Mouse (Mus musculus): ENCODE data around the gene Fibp. TPM values are rescaled to one million over a fixed set of nuclear protein-coding genes. Genes with fewer than 3 reads are reported as not detected.
"Not testable (repeated sequence)": the region's sequence is repeated elsewhere in the genome, so short reads cannot be mapped to it uniquely, and the experiment has no call there.

Gene Fibp
- polyA plus RNA-seq, 1 experiment from 2014 or later, result 122 TPM

DNA sequence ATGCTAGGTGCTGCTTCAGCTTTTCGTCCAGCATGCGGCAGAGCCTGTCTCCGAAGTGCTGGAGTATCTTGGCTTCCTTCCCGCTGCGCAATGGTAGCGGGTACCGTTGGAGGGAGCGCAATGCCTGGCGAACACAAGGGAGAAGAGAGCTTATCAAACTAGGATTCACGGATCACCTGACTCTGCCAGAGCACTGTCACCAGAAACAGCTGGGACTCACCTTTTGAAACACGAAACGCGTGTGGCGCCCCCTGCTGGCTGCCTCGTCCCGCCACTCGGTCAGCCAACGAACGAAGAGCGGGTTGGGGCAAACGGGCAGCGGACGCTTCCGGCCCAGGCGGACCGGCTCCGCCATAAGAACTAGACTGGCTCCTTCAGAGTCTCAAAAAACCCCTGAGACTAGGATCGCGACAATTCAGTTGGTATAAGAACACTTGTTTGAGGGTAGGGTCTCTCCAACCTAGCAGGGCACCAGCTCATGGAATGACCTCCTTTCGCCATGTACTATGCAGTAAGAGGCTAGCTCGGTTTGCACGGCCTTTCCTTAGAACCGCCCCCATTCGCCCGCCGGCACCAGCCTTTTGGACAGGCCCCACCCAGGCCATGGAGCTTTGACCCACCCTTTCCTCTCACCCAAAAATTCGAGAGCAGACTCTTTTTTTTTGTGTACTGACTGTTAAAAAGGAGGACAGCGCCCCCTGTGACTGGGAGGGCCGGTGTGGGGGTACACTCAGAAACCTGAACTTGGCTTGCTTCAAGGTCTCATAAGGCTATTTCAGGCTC lies 27.5 kb downstream of the Fibp start, which contains the start of gene Mus81:
Mus81 (minus strand) TSS at position 635 of the 783 bp plus-strand sequence.
- peak; percentile 96 for DNase-seq (ENCODE audit: low spot score)
- Histone ChIP-seq H3K36me3 (peaks cover 49% of the 10 kb centered on the region), H3K4me3 (peak within 1 kb of the TSS; percentile 65), H3K4me1 (replicated peaks) (peaks cover 52% of the 10 kb centered on the region), H3K27me3 (ENCODE audit: insufficient read depth, poor library complexity, severe bottlenecking) (no peaks in the 10 kb centered on the region), H3K27ac (peak within 1 kb of the TSS; percentile 99), H3K9me3 (no peaks in the 10 kb centered on the region)
- WGBS, result under 1% methylated on average over 39 of the region's 39 CpGs

DNA sequence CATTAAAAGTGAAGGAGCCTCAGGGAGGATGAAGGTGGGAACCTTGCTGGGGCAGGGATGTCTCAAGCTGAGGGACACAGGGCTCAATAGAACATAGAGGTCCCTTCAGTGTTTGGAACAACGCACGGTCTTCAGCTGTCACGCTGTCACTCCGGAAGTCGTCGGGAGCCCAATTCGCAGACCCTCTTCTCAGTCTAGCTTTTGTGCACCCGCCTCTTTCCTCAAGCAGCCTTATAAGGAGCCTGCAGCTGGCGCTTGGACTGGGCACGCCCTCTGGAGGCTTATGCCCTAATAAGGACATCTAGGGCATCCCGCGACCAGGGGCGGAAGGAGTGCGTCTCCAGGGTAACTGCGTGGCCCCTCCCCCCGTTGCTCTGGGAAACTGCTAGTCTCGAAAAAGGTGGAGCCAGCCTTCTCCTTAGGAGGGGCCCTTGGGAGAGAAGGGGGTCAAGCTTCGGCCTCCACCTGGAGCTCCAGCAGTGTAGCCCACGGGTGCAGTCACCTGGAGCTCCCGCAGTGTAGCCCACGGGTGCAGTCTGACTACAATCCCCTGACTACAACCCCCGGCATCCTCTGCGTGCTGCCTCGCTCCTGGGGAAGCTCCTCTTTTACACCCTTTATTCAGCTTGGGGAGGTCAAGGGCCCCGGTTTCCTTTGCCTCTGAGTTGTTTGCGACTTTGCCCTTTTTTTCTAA lies 28.6 kb downstream of the Fibp start:
- Histone ChIP-seq H3K36me3 (peaks cover 49% of the 10 kb centered on the region), H3K9me3 (no peaks in the 10 kb centered on the region), H3K27ac (peak overlapping the region; percentile 99), H3K4me3 (peak overlapping the region; percentile 65), H3K27me3 (ENCODE audit: insufficient read depth, poor library complexity, severe bottlenecking) (no peaks in the 10 kb centered on the region), H3K4me1 (replicated peaks) (peaks cover 57% of the 10 kb centered on the region)
- peak; percentile 99 for DNase-seq (ENCODE audit: low spot score)
- WGBS, result under 1% methylated on average over 26 of the region's 26 CpGs

DNA sequence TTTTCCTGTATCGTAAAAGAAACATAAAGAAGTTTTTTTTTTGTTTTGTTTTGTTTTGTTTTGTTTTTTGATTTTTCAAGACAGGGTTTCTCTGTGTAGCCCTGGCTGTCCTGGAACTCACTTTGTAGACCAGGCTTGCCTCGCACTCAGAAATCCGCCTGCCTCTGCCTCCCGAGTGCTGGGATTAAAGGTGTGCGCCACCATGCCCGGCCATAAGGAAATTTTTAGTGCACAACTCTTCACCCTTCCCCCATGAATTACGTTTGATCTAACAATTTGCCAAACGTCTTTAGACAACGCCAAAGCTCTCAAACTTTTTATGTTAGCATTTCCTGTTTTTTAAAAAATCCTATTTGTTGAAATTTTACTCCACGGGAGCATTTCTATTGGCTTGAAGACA lies 29.3 kb downstream of the Fibp start:
- Histone ChIP-seq H3K27ac (peak overlapping the region; percentile 99), H3K36me3 (peaks cover 49% of the 10 kb centered on the region), H3K4me1 (replicated peaks) (peaks cover 57% of the 10 kb centered on the region), H3K4me3 (peak overlapping the region; percentile 99)
- H3K9me3 ChIP-seq; H3K27me3 ChIP-seq (ENCODE audit: insufficient read depth, poor library complexity, severe bottlenecking); DNase-seq (ENCODE audit: low spot score): not testable (repeated sequence)
- 58% methylated on average over 10 of the region's 10 CpGs for WGBS

DNA sequence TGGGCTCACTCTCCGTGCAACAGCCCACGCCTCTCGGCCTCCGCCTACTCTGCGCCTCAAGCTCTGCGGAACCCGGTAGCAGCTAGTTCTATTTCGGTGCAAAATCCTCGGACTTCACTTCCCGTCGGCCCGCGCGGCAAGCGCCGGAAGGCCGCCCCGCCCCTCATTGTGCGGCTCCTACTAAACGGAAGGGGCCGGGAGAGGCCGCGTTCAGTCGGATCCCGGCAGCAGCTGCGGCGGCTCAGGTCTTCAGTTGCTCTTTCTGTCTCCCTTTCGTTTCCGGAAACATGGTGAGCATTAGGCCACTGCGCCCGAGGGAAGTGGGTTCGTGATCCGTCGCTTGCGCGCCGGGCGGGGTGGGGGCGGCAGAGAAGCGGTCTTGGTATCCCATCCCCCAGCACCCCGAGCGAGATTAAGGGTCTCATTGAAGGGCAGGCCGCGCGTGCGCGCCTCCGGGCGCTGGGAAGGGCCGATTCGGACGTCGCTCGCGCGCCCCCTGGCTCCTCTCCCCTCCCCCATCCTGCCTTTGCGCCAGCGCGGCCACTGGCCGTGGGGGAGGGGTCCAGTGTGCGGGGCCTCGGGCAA lies 30.0 kb downstream of the Fibp start, which contains the start of gene Cfl1:
Cfl1 (plus strand) TSS at position 143 of the 585 bp plus-strand sequence.
- peaks cover 48% of the 10 kb centered on the region for H3K36me3 ChIP-seq

DNA sequence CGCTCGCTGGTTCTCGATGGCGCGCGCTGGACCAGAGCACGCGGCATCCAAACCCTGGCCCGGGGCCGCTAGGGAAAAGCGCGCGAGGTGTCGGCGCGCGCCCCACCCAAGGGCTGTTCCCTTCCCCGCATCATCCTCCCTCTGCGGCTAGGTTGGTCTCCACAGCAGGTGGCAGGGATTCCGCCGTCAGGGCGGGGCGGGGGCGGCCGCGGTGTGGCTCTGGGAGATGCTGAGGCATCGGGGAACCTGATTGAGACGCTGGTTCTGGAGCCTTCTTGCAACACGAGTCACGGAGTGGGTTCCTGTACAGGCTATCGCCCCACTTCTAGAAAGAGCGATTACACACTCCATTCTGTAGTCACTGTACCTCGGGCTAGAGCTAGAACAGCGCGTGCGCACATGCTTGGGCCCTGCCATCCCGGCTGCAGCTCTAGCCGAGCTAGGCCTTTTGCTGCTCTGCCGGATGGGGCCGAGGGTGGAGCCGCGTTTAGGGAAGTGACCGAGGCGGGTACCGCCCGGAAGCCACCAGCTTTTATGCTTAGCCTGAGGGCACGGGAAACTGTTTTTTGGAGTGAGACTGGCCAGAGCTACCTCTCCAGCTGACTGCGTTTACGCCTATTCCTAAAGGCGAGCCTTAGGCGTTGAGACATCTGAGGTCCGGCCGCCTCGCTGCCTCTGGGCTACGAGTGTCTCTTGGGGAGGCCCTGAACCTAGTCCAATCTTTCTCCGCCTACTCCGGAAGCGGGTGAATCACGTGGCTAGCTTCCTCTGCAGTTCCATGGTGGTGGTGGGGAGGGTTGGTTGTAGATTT lies 30.7 kb downstream of the Fibp start:
- Histone ChIP-seq H3K4me1 (replicated peaks) (peaks cover 59% of the 10 kb centered on the region), H3K36me3 (peaks cover 48% of the 10 kb centered on the region), H3K9me3 (no peaks in the 10 kb centered on the region), H3K4me3 (peak overlapping the region; percentile 99), H3K27ac (peak overlapping the region; percentile 99), H3K27me3 (ENCODE audit: insufficient read depth, poor library complexity, severe bottlenecking) (no peaks in the 10 kb centered on the region)
- under 1% methylated on average over 59 of the region's 59 CpGs for WGBS
- peak; percentile 81 for DNase-seq (ENCODE audit: low spot score)

More for the DNA sequence above, 30.0 kb downstream of the Fibp start, which contains the start of gene Cfl1:
- H3K4me1 ChIP-seq (replicated peaks), result peaks cover 57% of the 10 kb centered on the region
- peak; percentile 96 for DNase-seq (ENCODE audit: low spot score)
- peak within 1 kb of the TSS; percentile 99 for H3K4me3 ChIP-seq
- no peaks in the 10 kb centered on the region for H3K9me3 ChIP-seq
- H3K27me3 ChIP-seq (ENCODE audit: insufficient read depth, poor library complexity, severe bottlenecking), result no peaks in the 10 kb centered on the region
- peak within 1 kb of the TSS; percentile 99 for H3K27ac ChIP-seq
- WGBS, result under 1% methylated on average over 62 of the region's 62 CpGs

DNA sequence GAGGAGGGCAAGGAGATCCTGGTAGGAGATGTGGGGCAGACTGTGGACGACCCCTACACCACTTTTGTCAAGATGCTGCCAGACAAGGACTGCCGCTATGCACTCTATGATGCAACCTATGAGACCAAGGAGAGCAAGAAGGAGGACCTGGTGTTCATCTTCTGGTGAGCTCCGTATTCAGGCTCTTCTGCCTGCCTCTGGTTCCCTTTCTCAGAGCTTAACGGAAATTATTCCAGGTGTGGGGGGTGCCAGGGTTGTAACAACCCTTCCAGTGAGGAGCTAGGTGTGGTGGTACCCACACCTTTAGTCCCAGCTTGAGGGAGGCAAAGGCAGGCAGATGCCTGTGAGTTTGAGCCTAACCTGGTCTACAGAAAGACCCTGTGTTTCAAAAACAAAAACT lies 32.2 kb downstream of the Fibp start:
- H3K36me3 ChIP-seq, result peaks cover 57% of the 10 kb centered on the region
- no peaks in the 10 kb centered on the region for H3K9me3 ChIP-seq
- WGBS, result 89% methylated on average over 4 of the region's 4 CpGs
- no peak overlapping the region for H3K27ac ChIP-seq
- peaks cover 44% of the 10 kb centered on the region for H3K4me1 ChIP-seq (replicated peaks)
- H3K4me3 ChIP-seq, result no peak overlapping the region; the same call in 1 of the 2 replicates
- no peak for DNase-seq (ENCODE audit: low spot score)
- H3K27me3 ChIP-seq (ENCODE audit: insufficient read depth, poor library complexity, severe bottlenecking), result no peaks in the 10 kb centered on the region

DNA sequence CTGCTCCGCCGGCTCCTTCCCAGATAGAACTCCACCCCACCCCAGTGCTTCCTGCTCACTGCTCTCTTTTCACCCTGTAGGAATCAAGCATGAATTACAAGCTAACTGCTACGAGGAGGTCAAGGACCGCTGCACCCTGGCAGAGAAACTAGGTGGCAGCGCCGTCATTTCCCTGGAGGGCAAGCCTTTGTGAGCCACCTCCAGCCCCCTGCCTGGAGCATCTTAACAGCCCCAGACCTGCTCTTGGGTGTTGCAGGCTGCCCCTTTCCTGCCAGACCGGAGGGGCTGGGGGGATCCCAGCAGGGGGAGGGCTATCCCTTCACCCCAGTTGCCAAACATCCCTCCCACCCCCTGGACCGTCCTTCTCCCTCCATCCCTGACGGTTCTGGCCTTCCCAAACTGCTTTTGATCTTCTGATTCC lies 32.9 kb downstream of the Fibp start:
- peaks cover 41% of the 10 kb centered on the region for H3K4me1 ChIP-seq (replicated peaks)
- peak overlapping the region; percentile 18; the same call in 1 of the 2 replicates for H3K4me3 ChIP-seq
- H3K9me3 ChIP-seq; DNase-seq (ENCODE audit: low spot score); H3K27me3 ChIP-seq (ENCODE audit: insufficient read depth, poor library complexity, severe bottlenecking); H3K27ac ChIP-seq: not testable (repeated sequence)
- 75% methylated on average over 9 of the region's 9 CpGs for WGBS
- H3K36me3 ChIP-seq, result peaks cover 63% of the 10 kb centered on the region

DNA sequence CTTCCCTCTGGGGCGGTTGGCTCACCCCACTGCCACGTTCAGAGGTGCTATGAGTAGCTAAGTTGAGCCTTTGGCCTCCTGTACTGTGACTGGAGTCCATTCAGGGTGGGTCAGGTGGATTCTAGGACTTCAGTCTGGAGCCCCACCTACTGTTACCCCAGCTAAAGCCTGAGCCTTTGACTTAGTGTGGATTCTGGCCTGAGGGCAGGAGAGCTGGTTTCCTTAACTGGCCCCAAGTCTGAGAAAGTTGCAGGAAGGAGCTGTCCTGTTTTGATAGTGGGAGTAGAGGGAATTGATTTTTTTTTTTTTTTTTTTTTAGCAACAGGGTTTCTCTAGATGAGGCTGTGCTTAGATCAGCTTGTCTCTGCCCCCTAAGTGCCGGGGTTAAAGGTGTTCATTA lies 33.9 kb downstream of the Fibp start:
- Histone ChIP-seq H3K4me1 (replicated peaks) (peaks cover 31% of the 10 kb centered on the region), H3K27ac (no peak overlapping the region), H3K36me3 (peaks cover 69% of the 10 kb centered on the region), H3K9me3 (no peaks in the 10 kb centered on the region), H3K27me3 (ENCODE audit: insufficient read depth, poor library complexity, severe bottlenecking) (no peaks in the 10 kb centered on the region), H3K4me3 (no peak overlapping the region)
- DNase-seq (ENCODE audit: low spot score), result no peak
- 82% methylated on average over 3 of the region's 3 CpGs for WGBS

DNA sequence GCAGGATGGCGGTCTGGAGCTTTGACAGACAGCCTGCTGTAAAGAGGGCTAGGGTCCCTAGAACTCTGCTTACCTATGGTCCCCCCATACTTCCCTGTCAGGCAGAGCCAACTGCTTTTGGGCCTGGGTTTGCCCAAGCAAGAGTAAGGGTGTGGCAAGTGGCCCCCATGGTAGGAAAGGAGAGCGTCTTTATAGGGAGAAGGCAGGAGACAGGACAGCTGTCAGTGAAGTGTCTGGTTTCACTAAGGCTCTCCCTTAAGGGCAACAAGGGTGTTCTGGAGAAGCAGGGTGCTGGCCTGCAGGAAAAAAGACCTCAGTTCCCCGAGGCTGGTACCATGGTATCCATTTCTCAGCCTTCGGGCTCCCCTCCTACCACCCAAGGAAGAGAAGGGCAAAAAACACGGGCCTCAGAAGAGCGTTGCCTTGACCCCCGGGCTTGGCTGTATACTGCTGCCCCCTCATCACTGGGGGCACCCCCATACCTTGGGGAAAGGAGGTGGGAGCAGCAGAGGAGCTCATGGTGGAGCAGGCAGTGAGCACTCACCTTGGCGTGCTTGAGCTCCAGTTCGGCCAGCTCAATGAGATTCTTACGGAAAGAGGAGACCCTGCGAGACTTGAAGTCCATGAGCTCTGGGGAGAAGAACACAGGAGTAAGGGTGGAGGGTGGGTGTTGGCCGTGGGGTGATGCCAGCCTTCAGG lies 35.1 kb downstream of the Fibp start:
- H3K36me3 ChIP-seq, result peaks cover 69% of the 10 kb centered on the region
- peak overlapping the region; percentile 20 for H3K4me3 ChIP-seq
- no peak for DNase-seq (ENCODE audit: low spot score)
- WGBS, result 84% methylated on average over 12 of the region's 12 CpGs
- peaks cover 21% of the 10 kb centered on the region for H3K4me1 ChIP-seq (replicated peaks)
- H3K27me3 ChIP-seq (ENCODE audit: insufficient read depth, poor library complexity, severe bottlenecking), result no peaks in the 10 kb centered on the region
- H3K9me3 ChIP-seq, result no peaks in the 10 kb centered on the region
- H3K27ac ChIP-seq, result no peak overlapping the region

DNA sequence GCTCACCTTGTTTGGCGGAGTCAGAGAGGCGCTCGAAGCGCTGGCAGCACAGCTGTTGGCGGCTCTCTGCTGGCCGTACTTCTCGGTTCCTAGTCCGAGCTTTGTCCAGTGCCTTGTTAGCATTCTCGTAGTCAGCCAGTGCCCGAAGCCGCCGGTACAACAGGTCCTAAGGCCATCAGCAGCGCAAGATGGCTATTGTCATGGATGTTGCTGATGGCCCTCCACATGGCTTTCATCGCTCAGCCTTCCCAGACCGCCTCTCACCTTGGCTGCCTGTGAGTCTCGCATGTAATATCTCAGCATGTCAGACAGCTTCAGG lies 35.6 kb downstream of the Fibp start:
- no peaks in the 10 kb centered on the region for H3K27me3 ChIP-seq (ENCODE audit: insufficient read depth, poor library complexity, severe bottlenecking)
- H3K4me1 ChIP-seq (replicated peaks), result peaks cover 21% of the 10 kb centered on the region
- H3K9me3 ChIP-seq, result no peaks in the 10 kb centered on the region
- H3K4me3 ChIP-seq, result peak overlapping the region; percentile 20
- no peak for DNase-seq (ENCODE audit: low spot score)
- peaks cover 69% of the 10 kb centered on the region for H3K36me3 ChIP-seq
- WGBS, result 91% methylated on average over 16 of the region's 16 CpGs
- no peak overlapping the region for H3K27ac ChIP-seq

DNA sequence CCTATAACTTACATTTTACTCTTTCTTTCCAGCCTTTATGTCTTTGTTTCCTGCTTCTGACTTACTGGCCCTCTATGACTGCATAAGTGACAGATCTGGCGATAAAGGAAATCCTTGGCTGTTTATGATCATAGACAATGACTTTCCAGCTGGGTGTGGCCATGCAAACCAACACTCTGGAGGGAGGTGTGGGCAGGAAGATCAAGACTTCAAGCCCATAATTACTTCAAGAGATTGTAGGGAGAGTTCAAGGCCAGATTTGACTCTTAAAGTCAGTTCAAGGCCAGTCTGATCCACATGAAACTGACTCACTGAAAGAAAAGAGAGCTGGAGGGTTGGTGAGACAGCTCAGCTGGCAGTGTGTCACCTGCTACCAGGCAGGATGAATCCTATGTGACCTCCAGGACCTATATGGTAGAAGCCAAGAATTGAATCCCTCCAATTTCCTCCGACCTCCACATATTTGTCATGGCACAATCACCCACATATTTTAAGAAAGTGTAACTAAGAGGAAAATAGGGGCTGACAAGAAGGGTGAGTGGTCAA lies 40.0 kb downstream of the Fibp start:
- DNase-seq (ENCODE audit: low spot score), result no peak
- H3K9me3 ChIP-seq, result no peaks in the 10 kb centered on the region
- no peak overlapping the region for H3K27ac ChIP-seq
- WGBS, result 91% methylated on average over 2 of the region's 2 CpGs
- no peak overlapping the region for H3K4me3 ChIP-seq
- 0 out of 2 replicates have a peak, but pooled peaks cover 3% of the 10 kb centered on the region for H3K4me1 ChIP-seq (replicated peaks)
- H3K27me3 ChIP-seq (ENCODE audit: insufficient read depth, poor library complexity, severe bottlenecking), result peaks cover 8% of the 10 kb centered on the region; the same call in 1 of the 2 replicates
- H3K36me3 ChIP-seq, result peaks cover 34% of the 10 kb centered on the region
